Mouse (Mus musculus): Measurements from ENCODE around the gene Rslcan18.

DNA sequence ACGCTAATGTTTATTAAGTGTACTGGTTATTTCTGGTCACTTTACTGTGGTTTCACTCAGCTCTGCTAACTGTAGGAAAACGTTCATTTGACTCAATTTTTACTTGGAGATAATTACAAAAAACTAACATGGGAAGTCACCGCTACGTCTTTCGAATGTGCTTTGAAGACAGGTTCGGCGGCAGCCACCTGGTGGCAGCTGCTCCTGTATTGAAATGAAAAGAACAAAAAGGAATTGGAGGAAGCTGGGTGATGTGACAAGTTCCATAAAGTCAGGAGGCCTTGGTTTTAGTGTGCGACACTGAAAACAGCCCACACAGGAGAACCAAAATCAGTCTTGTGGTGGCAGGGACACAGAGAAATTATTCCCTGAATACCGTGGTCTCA lies 7.2 kb downstream of the Rslcan18 start:
- TF ChIP-seq POLR2A (IDR thresholded peaks at IDR 0.05; ENCODE audit: extremely low read depth, insufficient read depth, low read length) (no peak), CTCF (IDR thresholded peaks at IDR 0.05; ENCODE audit: extremely low read depth, insufficient read depth, low read length) (no peak)
